Mouse (Mus musculus) thymus, postnatal 4 days (tissue): Measurements from ENCODE around the gene Chrm3.
A peak's percentile ranks its signal among the peaks of the same experiment; 100 is the strongest.
"Not testable (repeated sequence)": the region's sequence is repeated elsewhere in the genome, so short reads cannot be mapped to it uniquely, and the experiment has no call there.

Experiments
- DNase-seq: peaks from one replicate; pipeline ENCODE4 v3.0.0; 2021

Gene Chrm3

GRCm38 (mm10) chr13:10360777-10361176 lies at the start of gene Chrm3:
Gene Chrm3 (minus strand): TSS chr13:10360847.
- peak; percentile 6 for DNase-seq

- DNase-seq, result no peak
These were observed 33.7 kb upstream of the Chrm3 start for GRCm38 (mm10) chr13:10394364-10394763.

- not testable (repeated sequence) for DNase-seq
These were observed 14.8 kb upstream of the Chrm3 start for GRCm38 (mm10) chr13:10375487-10375886.

GRCm38 (mm10) chr13:10360199-10360694 lies 400 bp downstream of the Chrm3 start:
- peak; percentile 19 for DNase-seq

- DNase-seq, result no peak
These were observed 990 bp downstream of the Chrm3 start for GRCm38 (mm10) chr13:10359516-10360198.

GRCm38 (mm10) chr13:10355796-10356195 lies 4.9 kb downstream of the Chrm3 start:
- DNase-seq, result no peak

GRCm38 (mm10) chr13:10354885-10355575 lies 5.6 kb downstream of the Chrm3 start:
- no peak for DNase-seq

- no peak for DNase-seq
These were observed 8.5 kb downstream of the Chrm3 start for GRCm38 (mm10) chr13:10352141-10352540.

GRCm38 (mm10) chr13:10344362-10344761 lies 16.3 kb downstream of the Chrm3 start:
- DNase-seq, result no peak

- no peak for DNase-seq
These were observed 25.1 kb downstream of the Chrm3 start for GRCm38 (mm10) chr13:10335558-10335957.

GRCm38 (mm10) chr13:10332762-10333161 lies 27.9 kb downstream of the Chrm3 start:
- DNase-seq, result no peak

- no peak for DNase-seq
These were observed 50.8 kb downstream of the Chrm3 start for GRCm38 (mm10) chr13:10309811-10310210.

GRCm38 (mm10) chr13:10295160-10295559 lies 65.5 kb downstream of the Chrm3 start:
- DNase-seq, result no peak

GRCm38 (mm10) chr13:10284331-10284730 lies 76.3 kb downstream of the Chrm3 start:
- DNase-seq, result no peak

GRCm38 (mm10) chr13:10274907-10275306 lies 85.7 kb downstream of the Chrm3 start:
- DNase-seq, result no peak

- no peak for DNase-seq
These were observed 96.9 kb downstream of the Chrm3 start for GRCm38 (mm10) chr13:10263784-10264183.

- no peak for DNase-seq
These were observed 107.6 kb downstream of the Chrm3 start for GRCm38 (mm10) chr13:10253049-10253448.

GRCm38 (mm10) chr13:10251499-10252179 lies 109.0 kb downstream of the Chrm3 start:
- no peak for DNase-seq

GRCm38 (mm10) chr13:10244243-10244998 lies 116.2 kb downstream of the Chrm3 start:
- DNase-seq, result no peak

- DNase-seq, result no peak
These were observed 120.4 kb downstream of the Chrm3 start for GRCm38 (mm10) chr13:10240238-10240637.

- no peak for DNase-seq
These were observed 120.8 kb downstream of the Chrm3 start for GRCm38 (mm10) chr13:10239825-10240224.

- DNase-seq, result no peak
These were observed 123.0 kb downstream of the Chrm3 start for GRCm38 (mm10) chr13:10237616-10238015.

- no peak for DNase-seq
These were observed 124.4 kb downstream of the Chrm3 start for GRCm38 (mm10) chr13:10236279-10236678.
